Mouse (Mus musculus) CH12.LX (cell line): Measurements from ENCODE around the gene Slc25a33. TPM values are rescaled to one million over a fixed set of nuclear protein-coding genes. Genes with fewer than 3 reads are reported as not detected.
"Not testable (repeated sequence)": the region's sequence is repeated elsewhere in the genome, so short reads cannot be mapped to it uniquely, and the experiment has no call there.

Source experiments
- DNase-seq: peaks from one replicate; pipeline ENCODE4 v3.0.0-alpha.2; 2013; ENCODE audit errors: extremely low read depth
- H3K27ac ChIP-seq: 2 replicates; pipeline ENCODE4 v1.5.1; 2012; ENCODE audit warnings: low read depth, mild to moderate bottlenecking, control low read depth, moderate library complexity; ENCODE audit not compliant: insufficient read depth
- H3K27me3 ChIP-seq: replicated peaks from 2 replicates; pipeline ENCODE3; 2012; ENCODE audit warnings: inconsistent platforms
- H3K36me3 ChIP-seq, 2 experiments: replicated peaks in 1 of 2; 2 replicates each; pipeline versions ENCODE3 to v1.6.1; 2012; ENCODE audit warnings: inconsistent platforms in 1 of 2, low read length in 1 of 2, mild to moderate bottlenecking in 1 of 2, mixed read lengths in 1 of 2, moderate library complexity in 1 of 2; ENCODE audit not compliant: control insufficient read depth in 1 of 2, insufficient read depth in 1 of 2
- H3K4me1 ChIP-seq, 2 experiments: 2 replicates each; pipeline ENCODE4 v1.6.1; 2012; ENCODE audit warnings: inconsistent platforms in 1 of 2, moderate library complexity in 1 of 2; ENCODE audit not compliant: insufficient read depth in 2 of 2, control insufficient read depth in 1 of 2
- H3K4me2 ChIP-seq: 2 replicates; pipeline ENCODE4 v1.6.1; 2012; ENCODE audit warnings: low read depth, mild to moderate bottlenecking, control low read depth; ENCODE audit not compliant: poor library complexity, insufficient read depth, severe bottlenecking
- H3K4me3 ChIP-seq, 3 experiments: fragments of 150-350 bp in 1 of 3; sonication (generic) in 1 of 3; replicated peaks in 1 of 3; 2 replicates each; pipeline versions ENCODE3 to v1.5.1; 2011 to 2012; ENCODE audit warnings: low read depth in 2 of 3, low read length in 2 of 3, mild to moderate bottlenecking in 2 of 3, moderate library complexity in 2 of 3, control low read depth in 1 of 3, improper control_type of control experiment in 1 of 3, inconsistent platforms in 1 of 3, mixed read lengths in 1 of 3; ENCODE audit not compliant: poor library complexity in 1 of 3
- H3K79me2 ChIP-seq: replicated peaks from 2 replicates; pipeline ENCODE4 v1.6.1; 2012; ENCODE audit warnings: mild to moderate bottlenecking, moderate library complexity; ENCODE audit not compliant: control insufficient read depth, poor library complexity, insufficient read depth, severe bottlenecking; ENCODE audit errors: extremely low read depth
- H3K9ac ChIP-seq: 2 replicates; pipeline ENCODE4 v1.6.1; 2012; ENCODE audit warnings: low read depth, mild to moderate bottlenecking, control low read depth, moderate library complexity; ENCODE audit not compliant: insufficient read depth
- H3K9me3 ChIP-seq: replicated peaks from 2 replicates; pipeline ENCODE3; 2012; ENCODE audit warnings: low read length, inconsistent platforms, mixed read lengths
- CHD1 ChIP-seq: IDR thresholded peaks from 2 replicates; pipeline ENCODE4 v1.6.1; 2012; ENCODE audit warnings: low read depth, low read length, improper control_type of control experiment, inconsistent platforms
- E2F4 ChIP-seq: IDR thresholded peaks from 2 replicates; pipeline ENCODE4 v1.6.1; 2011; ENCODE audit warnings: low read depth, low read length, improper control_type of control experiment; ENCODE audit not compliant: insufficient replicate concordance
- IRF4 ChIP-seq: IDR thresholded peaks from 2 replicates; pipeline ENCODE4 v1.6.1; 2014; ENCODE audit warnings: low read depth, mild to moderate bottlenecking, inconsistent platforms, low read length, improper control_type of control experiment
- MAFK ChIP-seq: IDR thresholded peaks from 2 replicates; pipeline ENCODE4 v1.6.1; 2011; ENCODE audit warnings: low read length, improper control_type of control experiment; ENCODE audit not compliant: insufficient replicate concordance
- MAZ ChIP-seq: IDR thresholded peaks from 2 replicates; pipeline ENCODE4 v1.6.1; 2012; ENCODE audit warnings: low read depth, mild to moderate bottlenecking, inconsistent platforms, low read length, improper control_type of control experiment, moderate library complexity
- MYC ChIP-seq: IDR thresholded peaks from 2 replicates; pipeline ENCODE4 v1.6.1; 2011; ENCODE audit warnings: low read depth, mild to moderate bottlenecking, improper control_type of control experiment, low read length
- NELFE ChIP-seq: IDR thresholded peaks from 2 replicates; pipeline ENCODE4 v1.6.1; 2011; ENCODE audit warnings: low read depth, low read length, improper control_type of control experiment
- POLR2AphosphoS2 ChIP-seq: IDR thresholded peaks from 2 replicates; pipeline ENCODE4 v1.6.1; 2011; ENCODE audit warnings: low read depth, low read length, improper control_type of control experiment
- RAD21 ChIP-seq: IDR thresholded peaks from 2 replicates; pipeline ENCODE4 v1.6.1; 2011; ENCODE audit warnings: low read depth, mild to moderate bottlenecking, low read length, improper control_type of control experiment, moderate library complexity
- SIN3A ChIP-seq: IDR thresholded peaks from 2 replicates; pipeline ENCODE4 v1.6.1; 2012; ENCODE audit warnings: low read length, improper control_type of control experiment, inconsistent platforms
- SMC3 ChIP-seq: IDR thresholded peaks from 2 replicates; pipeline ENCODE4 v1.6.1; 2011; ENCODE audit warnings: low read depth, low read length, improper control_type of control experiment
- TBP ChIP-seq: conservative IDR thresholded peaks from 2 replicates; pipeline ENCODE4 v1.6.1; 2011; ENCODE audit warnings: low read depth, low read length, improper control_type of control experiment
- UBTF ChIP-seq: IDR thresholded peaks from 2 replicates; pipeline ENCODE4 v1.6.1; 2012; ENCODE audit warnings: low read depth, mild to moderate bottlenecking, inconsistent platforms, low read length, improper control_type of control experiment, moderate library complexity
- USF1 ChIP-seq: IDR thresholded peaks from 2 replicates; pipeline ENCODE4 v1.6.1; 2014; ENCODE audit warnings: low read depth, mild to moderate bottlenecking, inconsistent platforms, low read length, improper control_type of control experiment
- USF2 ChIP-seq: conservative IDR thresholded peaks from 2 replicates; pipeline ENCODE4 v1.6.1; 2011; ENCODE audit warnings: low read depth, low read length, improper control_type of control experiment
- ZKSCAN1 ChIP-seq: IDR thresholded peaks from 2 replicates; pipeline ENCODE4 v1.6.1; 2012; ENCODE audit warnings: low read depth, inconsistent platforms, low read length, improper control_type of control experiment, borderline replicate concordance
- ZMIZ1 ChIP-seq: IDR thresholded peaks from 2 replicates; pipeline ENCODE4 v1.6.1; 2012; ENCODE audit warnings: low read depth, mild to moderate bottlenecking, inconsistent platforms, low read length, improper control_type of control experiment
- ZNF384 ChIP-seq: IDR thresholded peaks from 2 replicates; pipeline ENCODE4 v1.6.1; 2012; ENCODE audit warnings: low read depth, low read length, improper control_type of control experiment, inconsistent platforms
- dilution Hi-C: fragments of 300-500 bp; cut with MboI; formaldehyde crosslinking; loops from 2 replicates; pipeline ENCODE4 v1.14.3; 2020; ENCODE audit warnings: low sequenced_read_pairs; ENCODE audit not compliant: extremely low pct_unique_long_range_greater_than_20kb, extremely low pct_ligation_motif_present
- in situ Hi-C: fragments of 300-500 bp; cut with MboI; formaldehyde crosslinking; loops from 3 replicates; pipeline ENCODE4 v1.14.3; 2019; ENCODE audit warnings: low sequenced_read_pairs, low pct_ligation_motif_present, low pct_unique_long_range_greater_than_20kb, mixed read lengths
- polyA plus RNA-seq: library from polyadenylated mRNA; unstranded; fragments of >175 nt; gene quantifications from 2 replicates; pipeline ENCODE4 v1.2.1, GENCODE M21; 2012; ENCODE audit warnings: low read depth; ENCODE audit not compliant: insufficient read length
- total RNA-seq, 2 experiments: library from RNA; depleted of rRNA; stranded (reverse); fragments of 300-350 nt in 1 of 2; fragments of >200 nt in 1 of 2; gene quantifications; 2 replicates each; pipeline ENCODE4 v1.2.3; 2012 to 2014

Gene Slc25a33
- total and polyA plus RNA-seq, 3 experiments = 25.3 to 35.5 (median 32.4) TPM

GRCm38 (mm10) chr4:149750671-149751070, 23.4 kb downstream of the Slc25a33 start:
- Histone ChIP-seq H3K27ac (no peak overlapping the region), H3K9ac (no peak overlapping the region), H3K79me2 (no peaks in the 10 kb centered on the region), H3K9me3 (no peaks in the 10 kb centered on the region), H3K4me2 (no peak overlapping the region), H3K36me3 (peaks cover 40 to 72% of the 10 kb centered on the region in 2 experiments), H3K27me3 (no peaks in the 10 kb centered on the region), H3K4me3 (no peak overlapping the region), H3K4me1 (no peaks in the 10 kb centered on the region)
- dilution Hi-C loops (no loop called here), in situ Hi-C loops (no loop called here)
- no peak for TF ChIP-seq SIN3A
- TF ChIP-seq POLR2AphosphoS2 = no peak
- TF ChIP-seq TBP = no peak
- no peak for TF ChIP-seq USF1
- TF ChIP-seq NELFE = no peak
- TF ChIP-seq MYC = no peak
- no peak for TF ChIP-seq CHD1
- TF ChIP-seq ZKSCAN1 = no peak
- TF ChIP-seq MAZ = no peak
- no peak for TF ChIP-seq ZMIZ1
- TF ChIP-seq IRF4 = no peak
- TF ChIP-seq MAFK = no peak
- no peak for TF ChIP-seq E2F4
- no peak for TF ChIP-seq UBTF
- no peak for TF ChIP-seq ZNF384
- TF ChIP-seq RAD21 = no peak
- no peak for TF ChIP-seq USF2
- no peak for TF ChIP-seq SMC3
- no peak for DNase-seq

- H3K4me2 ChIP-seq, H3K9ac ChIP-seq, H3K27me3 ChIP-seq, DNase-seq, H3K79me2 ChIP-seq, H3K4me3 ChIP-seq, dilution Hi-C loops, in situ Hi-C loops, H3K4me1 ChIP-seq, H3K9me3 ChIP-seq, H3K27ac ChIP-seq: not testable (repeated sequence)
- peaks cover 48 to 75% of the 10 kb centered on the region in 2 experiments for H3K36me3 ChIP-seq
These were observed 24.4 kb downstream of the Slc25a33 start for GRCm38 (mm10) chr4:149749663-149750015.
